ENCODE assay signal across 16 mouse cellular contexts in genomic region chr2:121660461-121661159, GRCm38 (mm10).
DNase-seq lines count a peak whose midpoint lies in the region; ATAC-seq lines count a peak whose summit lies in the region.
"Had no signal": no experiment of that assay in that cellular context is flagged by ENCODE, and none has a peak within 500 bp of the region (broad histone marks: within the 10 kb centered on the region; RNA-seq: fewer than 3 reads in every experiment).

No protein-coding gene starts in this region.

- H3K27ac ChIP-seq in hindbrain, embryonic 13.5 days: peak overlapping the region; percentile 31
- no peak overlapping the region for H3K27ac ChIP-seq in hindbrain, embryonic 10.5 days
- H3K27ac ChIP-seq in forebrain, embryonic 15.5 days (replicated peaks): peak overlapping the region; percentile 68
- H3K27ac ChIP-seq: gastrocnemius, adult 2 months; limb, embryonic 10.5 days; liver, embryonic 15.5 days; stomach, postnatal 0 days had no signal

- no peaks in the 10 kb centered on the region for H3K9me3 ChIP-seq in hindbrain, embryonic 13.5 days
- no peaks in the 10 kb centered on the region for H3K9me3 ChIP-seq in hindbrain, embryonic 10.5 days
- H3K9me3 ChIP-seq in forebrain, embryonic 15.5 days: no peaks in the 10 kb centered on the region
- H3K9me3 ChIP-seq: heart, embryonic 12.5 days; limb, embryonic 10.5 days; liver, embryonic 15.5 days had no signal

- ATAC-seq in hindbrain, embryonic 13.5 days (ENCODE audit: low FRiP score): no peak
- peak; percentile 67 for ATAC-seq in forebrain, embryonic 15.5 days (replicated peaks)
- ATAC-seq: Patski had no signal

- no peak overlapping the region for H3K9ac ChIP-seq in hindbrain, embryonic 13.5 days
- no peak overlapping the region for H3K9ac ChIP-seq in forebrain, embryonic 15.5 days (replicated peaks)
- H3K9ac ChIP-seq: heart, embryonic 12.5 days; liver, embryonic 15.5 days had no signal

- H3K36me3 ChIP-seq in hindbrain, embryonic 13.5 days: no peaks in the 10 kb centered on the region
- no peaks in the 10 kb centered on the region for H3K36me3 ChIP-seq in hindbrain, embryonic 10.5 days
- no peaks in the 10 kb centered on the region for H3K36me3 ChIP-seq in forebrain, embryonic 15.5 days
- H3K36me3 ChIP-seq: heart, embryonic 12.5 days; limb, embryonic 10.5 days; liver, embryonic 15.5 days had no signal

- WGBS in hindbrain, embryonic 13.5 days: 62% methylated on average over 6 of the region's 6 CpGs
- 81% methylated on average over 6 of the region's 6 CpGs for WGBS in hindbrain, embryonic 10.5 days
- WGBS in forebrain, embryonic 15.5 days: 46% methylated on average over 6 of the region's 6 CpGs

- no peak overlapping the region for H3K4me3 ChIP-seq in hindbrain, embryonic 13.5 days
- H3K4me3 ChIP-seq in hindbrain, embryonic 10.5 days: no peak overlapping the region
- no peak overlapping the region for H3K4me3 ChIP-seq in forebrain, embryonic 15.5 days
- H3K4me3 ChIP-seq: gastrocnemius, adult 2 months; heart, embryonic 12.5 days; limb, embryonic 10.5 days; liver, embryonic 15.5 days had no signal

- H3K4me1 ChIP-seq in hindbrain, embryonic 13.5 days (replicated peaks): peaks cover 33% of the 10 kb centered on the region
- peaks cover 10% of the 10 kb centered on the region; the same call in 1 of the 2 replicates for H3K4me1 ChIP-seq in hindbrain, embryonic 10.5 days (replicated peaks)
- peaks cover 24% of the 10 kb centered on the region for H3K4me1 ChIP-seq in forebrain, embryonic 15.5 days

- DNase-seq in adrenal gland, adult (ENCODE audit: inconsistent age in 2 of 2, low spot score in 1 of 2): peak; percentile 75 to 88
- no peak for DNase-seq in adrenal gland, postnatal 4 days (ENCODE audit: low spot score in 2 of 2)
- DNase-seq in hindbrain, embryonic 10.5 days (ENCODE audit: low spot score): no peak
- DNase-seq in adrenal gland, postnatal 10 days: peak; percentile 51
- no peak for DNase-seq in ovary, adult 18-20 months (ENCODE audit: low spot score)
- no peak for DNase-seq in right cerebral cortex, postnatal 14 days
- DNase-seq: embryo, embryonic 11 days; gastrocnemius, adult 2 months; layer of hippocampus, adult 9-11 months had no signal

- no peaks in the 10 kb centered on the region for H3K27me3 ChIP-seq in hindbrain, embryonic 13.5 days
- H3K27me3 ChIP-seq in hindbrain, embryonic 10.5 days (ENCODE audit: insufficient read depth, poor library complexity, severe bottlenecking): no peaks in the 10 kb centered on the region
- no peaks in the 10 kb centered on the region for H3K27me3 ChIP-seq in forebrain, embryonic 15.5 days
- H3K27me3 ChIP-seq: heart, embryonic 12.5 days; liver, embryonic 15.5 days; Patski had no signal

- H3K4me2 ChIP-seq in hindbrain, embryonic 13.5 days: no peak overlapping the region
- H3K4me2 ChIP-seq in forebrain, embryonic 15.5 days (replicated peaks): no peak overlapping the region
- H3K4me2 ChIP-seq: heart, embryonic 12.5 days; liver, embryonic 15.5 days had no signal

Comparison
In these comparisons a context has a peak if more than half of its experiments do, and no peak if none do; other contexts are left out.
1. DNase-seq: peak in adrenal gland, adult (2 of 2) and adrenal gland, postnatal 10 days (single experiment); none in adrenal gland, postnatal 4 days (0 of 2), hindbrain, embryonic 10.5 days (single experiment), ovary, adult 18-20 months (single experiment) and right cerebral cortex, postnatal 14 days (single experiment).